Mouse (Mus musculus) kidney, adult 2 months (tissue): ENCODE measurements around the gene Trf. TPM values are rescaled to one million over a fixed set of nuclear protein-coding genes. Genes with fewer than 3 reads are reported as not detected.
"Not testable (repeated sequence)": the region's sequence is repeated elsewhere in the genome, so short reads cannot be mapped to it uniquely, and the experiment has no call there.

Experiments
- DNase-seq: peaks from one replicate; pipeline ENCODE4 v3.0.0; 2021
- H3K27ac ChIP-seq: fragments of 200-500 bp; 2 replicates; pipeline ENCODE4 v1.5.1; 2012; ENCODE audit warnings: low read depth, low read length, control low read depth, inconsistent platforms; ENCODE audit not compliant: insufficient read depth
- H3K27me3 ChIP-seq: fragments of 200-500 bp; replicated peaks from 2 replicates; pipeline ENCODE4 v1.6.1; 2012; ENCODE audit warnings: mild to moderate bottlenecking, moderate library complexity, low read length, inconsistent platforms; ENCODE audit not compliant: control insufficient read depth, insufficient read depth
- H3K36me3 ChIP-seq: fragments of 200-500 bp; 2 replicates; pipeline ENCODE4 v1.6.1; 2012; ENCODE audit warnings: mild to moderate bottlenecking, moderate library complexity, low read length, inconsistent platforms; ENCODE audit not compliant: control insufficient read depth, insufficient read depth
- H3K4me1 ChIP-seq: fragments of 200-500 bp; 2 replicates; pipeline ENCODE4 v1.6.1; 2011; ENCODE audit warnings: low read length; ENCODE audit not compliant: control insufficient read depth, insufficient read depth
- H3K4me3 ChIP-seq: fragments of 200-500 bp; 2 replicates; pipeline ENCODE4 v1.5.1; 2011; ENCODE audit warnings: mild to moderate bottlenecking, low read depth, low read length, control low read depth; ENCODE audit not compliant: insufficient read depth
- CTCF ChIP-seq: fragments of 200-500 bp; conservative IDR thresholded peaks from 2 replicates; pipeline ENCODE4 v1.5.1; 2011; ENCODE audit warnings: low read depth, mild to moderate bottlenecking, control low read depth, low read length, moderate library complexity, mixed read lengths; ENCODE audit not compliant: insufficient read depth, insufficient read length
- POLR2A ChIP-seq: fragments of 200-500 bp; IDR thresholded peaks from one replicate; pipeline ENCODE4 v1.6.1; 2011; ENCODE audit warnings: low read depth, low read length, control low read depth
- WGBS: fragments of 180-500 bp; shearing (Covaris S2); methylation state at CpG from one replicate; pipeline ENCODE4 v1.1.7; 2018; 5-methylcytosine and 5-hydroxymethylcytosine counted together
- polyA plus RNA-seq: library from polyadenylated mRNA; depleted of rRNA; stranded (reverse); fragments of >200 nt; gene quantifications from 2 replicates; pipeline ENCODE4 v1.2.3, GENCODE M21; 2012

The Trf gene
- polyA plus RNA-seq, 1 experiment: 147 TPM

DNA sequence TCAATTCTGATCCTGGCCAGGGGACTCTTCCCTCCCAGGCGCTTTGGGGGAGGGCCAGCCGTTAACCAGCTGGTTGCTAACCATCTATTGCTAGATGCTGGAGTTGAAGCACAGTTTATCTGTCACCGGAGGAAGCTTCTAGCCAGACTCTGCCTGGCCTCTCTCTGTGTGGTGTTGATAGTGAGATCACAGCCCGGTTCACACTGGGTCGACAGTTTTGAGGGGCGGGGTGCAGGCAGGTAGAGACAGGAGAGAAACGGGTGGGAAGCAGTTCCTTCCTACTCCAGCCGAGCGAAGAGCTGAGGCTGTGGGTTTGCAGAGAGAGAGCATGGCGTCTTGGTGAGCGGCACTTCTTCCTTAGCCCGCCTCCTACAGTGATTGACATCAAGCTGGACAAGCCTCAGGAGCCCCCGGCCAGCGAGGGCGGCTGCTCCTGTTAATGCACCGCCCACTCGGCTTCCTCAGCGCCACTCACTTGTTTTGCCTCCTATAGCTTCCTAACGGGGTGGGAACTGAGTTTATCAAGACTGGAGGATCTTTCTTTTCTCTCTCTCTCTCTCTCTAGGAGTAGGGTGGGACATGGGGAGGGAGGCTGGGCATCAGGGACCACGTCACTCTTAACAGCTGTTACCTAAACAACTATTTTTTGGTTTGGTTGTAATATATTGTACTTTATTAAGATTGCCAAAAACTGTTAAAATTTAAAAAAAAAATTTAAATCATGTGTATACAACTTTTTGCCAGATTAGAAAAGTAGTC, 49.3 kb downstream of the Trf start:
- 8% methylated on average over 20 of the region's 20 CpGs for WGBS
- Histone ChIP-seq H3K36me3 (no peaks in the 10 kb centered on the region), H3K27ac (no peak overlapping the region), H3K4me1 (no peaks in the 10 kb centered on the region; the same call in 1 of the 2 replicates), H3K4me3 (peak overlapping the region; percentile 58), H3K27me3 (no peaks in the 10 kb centered on the region)
- peak; percentile 76 for DNase-seq
- TF ChIP-seq POLR2A (no peak), CTCF (no peak)

DNA sequence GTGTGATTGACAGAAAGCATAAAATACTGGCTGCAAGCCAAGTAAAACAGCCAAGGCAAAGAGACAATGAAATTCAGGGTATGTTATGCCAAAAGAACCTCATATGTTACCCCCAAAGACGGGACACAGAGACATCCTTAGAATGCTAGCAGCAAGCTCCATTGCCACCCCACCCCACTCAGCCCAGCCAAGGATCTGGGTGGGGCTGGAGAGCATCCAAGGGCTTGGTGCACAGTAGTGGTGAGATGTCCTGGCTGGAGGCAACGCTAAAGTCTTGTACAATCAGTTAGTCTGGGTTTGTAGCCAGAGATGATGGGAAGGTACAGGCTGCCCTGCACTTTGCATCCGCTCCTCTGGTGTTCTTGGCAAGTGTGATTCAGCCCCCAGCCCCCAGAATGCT, 49.9 kb downstream of the Trf start:
- H3K27ac ChIP-seq: no peak overlapping the region
- H3K4me1 ChIP-seq: no peaks in the 10 kb centered on the region; the same call in 1 of the 2 replicates
- H3K27me3 ChIP-seq: no peaks in the 10 kb centered on the region
- H3K36me3 ChIP-seq: no peaks in the 10 kb centered on the region
- peak; percentile 17 for DNase-seq
- TF ChIP-seq CTCF (no peak), POLR2A (no peak)
- H3K4me3 ChIP-seq: no peak overlapping the region
- WGBS: 54% methylated on average over 3 of the region's 3 CpGs

DNA sequence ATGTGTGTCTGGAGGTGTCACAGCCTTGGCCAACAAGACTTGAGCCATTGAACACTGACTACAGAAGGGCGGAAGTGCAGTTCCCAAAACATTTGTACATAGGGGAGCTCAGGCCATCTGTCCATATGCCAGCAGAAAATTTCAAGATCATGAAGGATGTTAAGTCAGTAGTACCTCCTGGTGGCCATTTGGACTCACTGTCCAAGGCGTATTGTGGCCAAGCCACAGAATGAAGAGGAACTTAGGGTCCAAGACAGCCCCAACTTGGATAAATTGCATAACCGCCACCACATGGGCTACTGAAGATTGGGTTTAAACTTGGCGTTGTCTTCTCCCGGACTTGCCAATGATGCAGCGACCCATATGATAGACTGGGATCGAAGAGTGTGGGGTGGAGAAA, 54.6 kb downstream of the Trf start:
- Histone ChIP-seq H3K27ac (no peak overlapping the region), H3K36me3 (no peaks in the 10 kb centered on the region), H3K27me3 (no peaks in the 10 kb centered on the region), H3K4me1 (no peaks in the 10 kb centered on the region), H3K4me3 (no peak overlapping the region)
- 98% methylated on average over 7 of the region's 7 CpGs for WGBS
- TF ChIP-seq CTCF: no peak
- no peak for DNase-seq

DNA sequence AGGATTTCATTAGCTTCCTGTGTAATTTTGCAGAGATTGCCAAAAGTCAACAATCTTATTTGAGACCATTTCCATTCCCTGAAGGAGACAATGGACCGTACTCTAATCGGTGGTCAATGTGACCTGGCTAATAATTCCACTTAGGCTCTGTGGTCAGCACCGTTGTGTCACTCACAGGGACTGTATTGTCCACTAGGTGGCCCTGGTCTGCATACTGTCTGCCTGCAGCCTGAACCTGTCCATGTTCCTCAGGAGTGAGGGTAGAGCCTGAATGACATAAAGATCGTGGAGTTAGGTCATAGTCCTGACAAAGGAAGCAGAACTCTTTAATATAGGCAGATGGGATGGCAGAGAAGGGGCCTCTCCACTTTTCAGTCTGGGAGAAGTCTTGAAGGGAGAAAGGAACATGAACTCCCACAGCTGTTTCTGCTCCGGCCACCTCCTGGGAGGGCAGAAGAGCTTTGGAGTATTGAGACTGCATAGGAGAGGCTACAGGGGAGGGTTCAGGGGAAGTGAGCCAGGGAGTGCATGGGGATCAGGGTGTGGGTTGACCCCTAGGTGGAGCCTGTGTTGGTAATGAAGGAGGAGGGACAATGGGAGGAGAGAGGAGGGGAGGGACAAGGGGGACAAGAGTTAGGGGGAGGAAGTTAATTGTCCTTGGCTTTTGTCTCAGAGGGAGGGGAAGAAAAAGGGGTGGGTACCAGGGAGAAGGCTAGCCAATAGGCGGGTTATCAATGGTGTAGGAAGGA, 55.3 kb downstream of the Trf start:
- Histone ChIP-seq H3K36me3 (no peaks in the 10 kb centered on the region), H3K27ac (no peak overlapping the region), H3K4me3 (no peak overlapping the region), H3K4me1 (no peaks in the 10 kb centered on the region), H3K27me3 (no peaks in the 10 kb centered on the region)
- 46% methylated on average over 6 of the region's 6 CpGs for WGBS
- peak; percentile 41 for DNase-seq
- TF ChIP-seq POLR2A (no peak), CTCF (peak; percentile 86)

DNA sequence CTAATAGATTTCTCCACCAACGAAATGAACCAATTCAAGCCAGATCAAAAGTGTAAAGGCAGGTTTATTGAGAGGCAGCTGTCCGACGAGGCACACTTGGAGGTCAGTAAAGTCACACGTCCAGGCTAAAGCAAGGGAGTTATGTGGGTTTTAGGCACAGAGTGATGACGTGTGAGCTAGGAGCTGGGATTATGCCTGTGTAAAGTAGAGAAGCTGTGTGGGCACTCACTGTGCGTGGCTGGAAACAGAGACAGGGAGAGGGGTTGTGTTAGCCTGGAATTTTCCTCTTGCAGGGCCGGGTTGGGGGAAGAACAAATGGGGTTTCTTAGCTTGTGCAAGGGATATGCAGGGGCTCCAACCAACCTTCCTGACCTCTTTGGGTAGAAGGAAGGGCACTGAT, 61.5 kb downstream of the Trf start:
- no peak overlapping the region for H3K27ac ChIP-seq
- no peak overlapping the region for H3K4me3 ChIP-seq
- H3K36me3 ChIP-seq: no peaks in the 10 kb centered on the region
- TF ChIP-seq CTCF: no peak
- no peak for TF ChIP-seq POLR2A
- no peak for DNase-seq
- no peaks in the 10 kb centered on the region for H3K27me3 ChIP-seq
- no peaks in the 10 kb centered on the region for H3K4me1 ChIP-seq
- 78% methylated on average over 7 of the region's 7 CpGs for WGBS

DNA sequence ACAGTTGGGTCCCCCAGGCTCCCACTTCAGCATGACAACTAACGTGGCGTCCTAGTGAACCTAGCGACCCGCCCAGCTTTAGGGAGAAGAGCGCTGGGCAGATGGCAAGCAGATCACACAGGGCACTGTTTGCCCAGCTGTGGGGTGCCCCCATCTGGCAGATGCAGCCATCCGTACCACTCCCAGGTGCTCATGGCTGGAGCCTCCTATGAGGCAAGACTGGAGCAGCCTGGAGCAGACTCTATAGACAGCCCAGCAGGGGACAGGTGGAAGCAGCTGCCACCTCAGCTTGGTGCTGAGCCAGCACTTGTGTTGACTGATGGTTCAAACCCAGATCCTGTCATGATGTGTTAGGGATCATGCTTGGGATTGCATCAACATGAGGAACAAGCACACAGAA, 62.2 kb downstream of the Trf start:
- whole genome bisulfite sequencing: 89% methylated on average over 6 of the region's 6 CpGs

DNA sequence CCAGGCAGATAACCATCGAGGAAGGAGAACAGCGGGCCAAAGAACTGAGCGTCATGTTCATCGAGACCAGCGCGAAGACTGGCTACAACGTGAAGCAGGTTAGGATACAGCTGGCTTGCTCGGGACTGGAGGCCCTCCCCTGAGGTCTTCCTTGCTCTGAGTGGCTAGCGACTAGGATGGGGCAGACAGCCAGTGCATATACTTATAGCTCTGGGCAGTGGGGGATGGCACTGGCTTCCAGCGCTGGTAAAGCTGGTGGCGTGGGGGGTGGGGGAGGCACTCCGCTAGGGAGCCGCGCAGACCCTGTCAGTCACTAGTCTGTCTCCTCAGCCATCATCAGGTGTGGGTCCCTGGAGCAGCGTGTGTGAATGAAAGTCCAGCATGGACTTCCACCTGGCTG, 66.4 kb downstream of the Trf start:
- Histone ChIP-seq H3K36me3 (no peaks in the 10 kb centered on the region), H3K4me3 (no peak overlapping the region), H3K4me1 (no peaks in the 10 kb centered on the region), H3K27ac (no peak overlapping the region), H3K27me3 (no peaks in the 10 kb centered on the region)
- TF ChIP-seq CTCF (no peak), POLR2A (no peak)
- 86% methylated on average over 15 of the region's 15 CpGs for WGBS
- DNase-seq: no peak

More for the DNA sequence above, 62.2 kb downstream of the Trf start:
- TF ChIP-seq POLR2A (no peak), CTCF (0 out of 2 replicates have a peak, but pooled peaks have one; percentile 15)
- Histone ChIP-seq H3K27ac (no peak overlapping the region), H3K36me3 (no peaks in the 10 kb centered on the region), H3K27me3 (no peaks in the 10 kb centered on the region), H3K4me1 (no peaks in the 10 kb centered on the region), H3K4me3 (no peak overlapping the region)
- DNase-seq: no peak

DNA sequence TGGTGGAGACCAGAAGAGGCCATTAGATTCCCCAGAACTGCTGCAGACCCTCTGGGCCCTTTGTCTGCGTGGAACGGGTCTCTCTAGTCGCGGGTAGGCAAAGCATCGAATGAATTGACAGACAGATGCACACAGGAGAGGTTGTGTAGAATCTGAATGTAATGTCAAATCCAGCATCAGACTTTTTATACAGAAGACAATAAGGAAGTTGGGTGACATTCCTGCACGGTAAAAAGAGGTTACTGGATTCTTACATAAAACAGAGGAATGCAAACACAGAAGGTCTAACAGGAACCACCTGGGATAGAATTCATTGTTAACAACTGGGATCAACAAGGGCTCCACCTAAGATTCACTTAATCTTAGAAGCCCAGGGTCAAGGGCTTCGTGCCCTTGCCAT, 75.1 kb downstream of the Trf start:
- DNase-seq: not testable (repeated sequence)
- 83% methylated on average over 7 of the region's 7 CpGs for WGBS

More for the DNA sequence above, 75.1 kb downstream of the Trf start:
- not testable (repeated sequence) for H3K27ac ChIP-seq, H3K36me3 ChIP-seq, H3K4me3 ChIP-seq, H3K4me1 ChIP-seq, H3K27me3 ChIP-seq
